Mouse (Mus musculus) regulatory T cell (primary cell): ENCODE measurements around the gene Zfp51.
"Not testable (repeated sequence)": the region's sequence is repeated elsewhere in the genome, so short reads cannot be mapped to it uniquely, and the experiment has no call there.

Experiments used
- in situ Hi-C: fragments of 300-600 bp; cut with MboI, MseI; formaldehyde crosslinking; loops from one replicate; pipeline ENCODE4 v1.15.1; 2025; ENCODE audit warnings: high pct_unique_total_duplicates

Gene Zfp51

DNA sequence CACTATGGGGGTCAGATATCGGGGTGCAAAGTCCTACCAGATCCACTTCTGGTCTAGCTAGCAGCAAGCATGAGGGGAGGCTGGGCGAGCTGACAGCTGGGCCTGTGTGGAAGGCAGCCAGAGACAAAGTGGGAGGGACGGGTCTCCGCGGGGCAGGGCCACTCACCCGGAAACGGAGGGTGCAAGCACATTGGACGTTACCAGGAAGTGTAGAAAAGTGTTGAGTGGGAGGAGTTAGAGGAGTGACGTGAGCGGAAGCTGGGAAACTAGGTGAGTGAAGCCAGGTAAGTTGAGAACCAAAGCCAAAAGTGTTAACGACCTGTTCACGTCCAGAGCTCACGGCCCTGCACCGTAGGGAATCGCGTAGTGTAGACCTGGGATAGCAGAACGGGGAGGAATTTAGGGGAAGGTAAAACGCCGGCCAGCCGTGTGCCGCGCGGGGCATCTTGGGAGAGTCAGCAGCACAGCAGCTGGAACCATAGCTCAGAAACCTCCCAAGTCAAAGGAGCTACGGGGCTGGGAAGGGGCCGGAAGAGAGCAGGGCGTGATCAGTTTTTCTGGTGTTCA, at the start of gene Zfp51:
Gene Zfp51, plus strand, starts transcription at position 237 of the 567 bp plus-strand sequence.
- in situ Hi-C loops: loop anchor here (5.0 to 10.0 kb wide), 2 partner anchors 82 to 225 kb away; no protein-coding TSS in a partner anchor

- in situ Hi-C loops: loop anchor here (5.0 to 10.0 kb wide), 3 partner anchors 92 to 186 kb away; no protein-coding TSS in a partner anchor
These were observed 27.2 kb upstream of the Zfp51 start, which contains the start of gene Zfp54 for GRCm38 (mm10) chr17:21422664-21423599. Gene Zfp54, plus strand, starts transcription at chr17:21423227.

DNA sequence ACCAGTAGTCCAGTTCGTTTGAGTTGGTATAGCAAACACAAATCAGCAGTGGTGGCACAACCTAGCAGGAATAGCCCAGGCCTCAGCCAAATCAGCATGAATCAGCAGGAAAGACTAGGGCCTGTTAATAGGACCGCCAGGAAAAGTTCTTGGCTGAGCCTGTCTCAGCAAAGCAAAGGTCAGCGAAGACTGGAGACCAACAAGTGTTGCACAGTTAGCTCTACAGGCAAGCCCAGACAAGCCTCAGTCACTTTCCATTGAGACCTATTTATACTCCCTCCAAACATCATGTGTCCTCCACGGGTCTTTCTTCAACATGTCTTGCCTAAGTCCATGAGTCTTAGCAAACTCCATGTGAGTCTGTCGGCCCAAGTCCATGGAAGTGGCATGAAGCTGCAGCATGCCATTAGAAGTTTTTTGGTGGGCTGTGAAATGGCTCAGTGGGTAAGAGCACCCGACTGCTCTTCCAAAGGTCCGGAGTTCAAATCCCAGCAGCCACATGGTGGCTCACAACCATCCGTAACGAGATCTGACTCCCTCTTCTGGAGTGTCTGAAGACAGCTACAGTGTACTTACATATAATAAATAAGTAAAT, 11.3 kb upstream of the Zfp51 start:
- in situ Hi-C loops: not testable (repeated sequence)

- in situ Hi-C loops: loop anchor here (5.0 to 10.0 kb wide), 2 partner anchors 83 to 225 kb away; no protein-coding TSS in a partner anchor
These were observed 505 bp upstream of the Zfp51 start for GRCm38 (mm10) chr17:21449669-21450068.

DNA sequence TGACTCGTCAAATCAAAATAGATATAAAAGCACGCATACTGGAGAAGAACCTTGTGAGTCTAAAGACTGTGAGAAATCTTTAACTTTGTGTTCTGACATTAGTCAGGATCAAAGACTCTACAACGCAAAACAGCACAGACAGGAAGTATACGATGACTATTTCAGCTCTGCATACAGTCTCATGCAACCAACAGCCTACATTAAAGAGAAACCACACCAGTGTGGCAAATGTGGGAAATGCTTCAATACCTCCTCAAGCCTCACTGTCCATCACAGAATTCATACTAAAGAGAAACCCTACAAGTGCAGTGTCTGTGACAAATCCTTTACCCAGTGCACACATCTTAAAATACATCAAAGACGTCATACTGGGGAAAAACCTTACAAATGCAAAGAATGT, 13.4 kb downstream of the Zfp51 start:
- in situ Hi-C loops: no loop called here

DNA sequence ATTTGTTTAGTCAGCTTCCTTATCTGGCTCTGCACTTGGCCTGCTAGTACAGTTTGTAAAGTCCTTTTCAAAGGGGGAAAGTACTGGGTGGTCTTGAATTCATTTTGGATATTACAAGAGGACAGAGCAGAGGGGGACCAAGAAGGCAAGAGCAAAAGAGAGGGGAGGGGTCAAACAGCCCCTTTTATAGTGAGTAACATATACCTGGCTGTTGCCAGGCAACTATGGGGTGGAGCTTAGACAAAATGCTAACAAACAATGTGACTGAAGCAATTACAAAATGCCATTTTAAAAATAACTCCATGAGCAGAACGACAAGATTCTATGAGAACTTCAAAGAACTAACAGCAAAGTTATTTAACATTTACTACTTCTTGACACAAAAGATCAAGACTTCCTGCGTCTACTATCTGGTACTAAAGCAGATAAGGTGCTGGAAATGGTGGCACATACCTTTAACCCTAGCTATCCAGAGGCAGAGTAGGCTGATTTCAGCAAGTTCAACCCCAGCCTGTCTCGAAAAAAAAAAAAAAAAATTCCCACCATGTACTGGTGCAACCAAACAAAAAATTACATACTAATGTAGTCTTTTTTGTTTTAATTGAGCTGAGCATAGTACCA, 22.0 kb downstream of the Zfp51 start:
- in situ Hi-C loops: no loop called here

GRCm38 (mm10) chr17:21472653-21473307, 22.6 kb downstream of the Zfp51 start:
- in situ Hi-C loops: no loop called here

- in situ Hi-C loops: no loop called here
These were observed 23.4 kb downstream of the Zfp51 start for GRCm38 (mm10) chr17:21473362-21474190.

- in situ Hi-C loops: loop anchor here (25.0 kb wide), 1 partner anchor 888 kb away; the partner anchor contains the start of genes Zfp758 and Zfp944
These were observed 24.6 kb downstream of the Zfp51 start for GRCm38 (mm10) chr17:21474729-21475128.

DNA sequence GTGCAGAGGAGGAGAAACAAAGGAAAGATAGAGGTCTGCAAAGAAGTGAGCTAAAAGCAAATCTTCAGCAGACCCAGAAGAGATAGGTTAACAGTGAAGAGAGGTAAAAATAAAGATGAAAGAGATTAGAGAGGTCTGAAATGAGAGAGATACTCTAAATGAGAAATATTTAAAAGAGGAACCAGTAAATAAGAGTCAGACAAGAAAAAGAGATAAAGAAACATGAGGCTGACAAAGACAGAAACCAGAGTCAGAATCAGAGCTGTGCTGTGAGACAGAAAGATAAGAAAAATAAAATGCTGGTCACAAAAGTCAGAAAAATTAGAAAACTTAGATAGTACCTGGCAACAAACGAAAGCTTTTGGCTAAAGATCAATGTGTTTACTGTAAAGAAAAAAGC, 25.1 kb downstream of the Zfp51 start:
- in situ Hi-C loops: loop anchor here (25.0 kb wide), 1 partner anchor 887 kb away; the partner anchor contains the start of genes Zfp758 and Zfp944

GRCm38 (mm10) chr17:21476351-21476750, 26.2 kb downstream of the Zfp51 start:
- in situ Hi-C loops: loop anchor here (25.0 kb wide), 1 partner anchor 886 kb away; the partner anchor contains the start of genes Zfp758 and Zfp944

- in situ Hi-C loops: loop anchor here (25.0 kb wide), 1 partner anchor 884 kb away; the partner anchor contains the start of genes Zfp758 and Zfp944
These were observed 28.1 kb downstream of the Zfp51 start for GRCm38 (mm10) chr17:21478103-21478777.

GRCm38 (mm10) chr17:21488760-21489499, 38.8 kb downstream of the Zfp51 start, which contains the start of gene Zfp53:
Gene Zfp53, plus strand, starts transcription at chr17:21488998.
- in situ Hi-C loops: loop anchor here (25.0 kb wide), 1 partner anchor 873 kb away; the partner anchor contains the start of genes Zfp758 and Zfp944

- in situ Hi-C loops: loop anchor here (25.0 kb wide), 1 partner anchor 873 kb away; the partner anchor contains the start of genes Zfp758 and Zfp944
These were observed 39.4 kb downstream of the Zfp51 start for GRCm38 (mm10) chr17:21489500-21490001.

GRCm38 (mm10) chr17:21501365-21501764, 51.2 kb downstream of the Zfp51 start:
- in situ Hi-C loops: no loop called here

DNA sequence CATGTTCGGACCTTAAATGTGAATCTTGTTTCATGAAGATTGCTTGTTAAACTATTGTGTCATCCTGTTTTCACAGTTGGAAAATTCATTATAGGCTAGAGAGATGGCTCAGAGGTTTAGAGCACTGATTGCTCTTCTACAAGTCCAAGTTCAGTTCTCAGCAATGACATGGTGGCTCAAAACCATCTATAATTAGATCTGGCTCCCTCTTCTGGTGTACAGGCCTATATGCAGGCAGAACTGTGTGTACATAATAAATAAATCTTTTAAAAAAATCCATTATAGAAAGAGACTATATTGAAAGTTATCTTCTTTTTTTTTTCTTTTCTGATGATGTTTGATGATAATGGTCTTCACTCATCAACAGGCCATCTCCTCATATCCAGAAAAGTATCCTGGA, 54.4 kb downstream of the Zfp51 start:
- in situ Hi-C loops: no loop called here

DNA sequence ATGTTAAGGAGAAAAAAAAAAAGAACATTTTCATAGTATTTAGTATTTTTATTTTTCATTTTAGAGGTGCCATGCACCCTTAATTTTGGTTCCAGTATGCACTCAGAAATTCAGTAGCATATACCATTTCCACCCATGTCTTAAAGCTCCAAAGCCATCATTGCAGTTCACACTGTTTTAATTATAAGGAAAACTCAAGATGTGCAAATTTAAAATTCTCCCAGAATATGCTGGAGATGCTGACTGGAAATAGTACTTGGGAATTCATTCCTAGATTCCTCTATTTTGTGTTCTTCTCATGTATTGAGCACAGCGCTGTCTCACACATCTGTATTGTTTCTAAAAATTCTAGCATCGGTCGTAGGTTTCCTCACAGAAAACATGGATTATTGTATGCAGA, 56.1 kb downstream of the Zfp51 start:
- in situ Hi-C loops: no loop called here

- in situ Hi-C loops: loop anchor here (5.0 to 10.0 kb wide), 2 partner anchors 85 to 237 kb away; partner anchors contain the start of gene Zfp54
These were observed 59.6 kb downstream of the Zfp51 start for GRCm38 (mm10) chr17:21509756-21510155.
